Mouse (Mus musculus) duodenum, adult 2 months (tissue): ENCODE data around the gene Vcpkmt. TPM values are rescaled to one million over a fixed set of nuclear protein-coding genes. Genes with fewer than 3 reads are reported as not detected.

ENCODE experiments used
- polyA plus RNA-seq: library from polyadenylated mRNA; depleted of rRNA; stranded (reverse); fragments of >200 nt; gene quantifications from 2 replicates; pipeline ENCODE4 v1.2.3, GENCODE M21; 2012; ENCODE audit warnings: low replicate concordance; rRNA removed

Gene Vcpkmt
- polyA plus RNA-seq: 7.3 and 7.5 TPM in 2 replicates

DNA sequence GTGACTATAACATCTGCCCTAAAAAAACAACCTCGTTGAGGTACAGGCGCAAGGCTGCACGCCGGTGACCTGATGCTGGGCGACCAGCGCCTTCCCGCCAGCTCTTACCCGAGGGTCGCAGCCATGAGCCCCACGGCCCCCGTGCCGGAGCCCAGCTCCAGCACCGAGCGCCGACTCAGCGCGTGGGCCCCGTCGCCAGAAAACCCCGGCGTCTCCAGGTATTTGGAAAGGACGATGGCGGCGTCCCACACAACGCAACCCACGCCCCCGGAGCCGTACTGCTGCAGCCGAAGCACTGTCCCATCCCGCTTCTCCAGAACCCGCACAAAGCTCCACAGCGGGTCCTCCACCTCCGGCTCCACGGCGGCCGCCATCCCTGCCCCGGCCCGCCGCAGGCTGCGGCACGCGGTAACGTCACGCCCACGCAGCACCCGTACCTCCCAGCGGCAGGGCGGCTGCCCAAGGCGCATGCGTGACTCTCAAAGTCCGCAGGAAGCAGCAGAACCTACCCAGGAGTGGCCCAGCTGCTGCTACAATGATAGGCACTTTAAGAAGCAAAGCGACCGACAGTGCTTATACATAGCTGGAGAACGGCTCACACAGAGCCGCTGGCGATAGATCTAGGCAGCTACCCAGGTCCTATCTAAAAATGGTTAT, at the start of gene Vcpkmt:
Gene Vcpkmt, minus strand, starts transcription at position 416 of the 657 bp plus-strand sequence.

Other genes with a start within 250 kb of the Vcpkmt start
- 0.27 and 0.35 TPM in 2 replicates for gene Nemf, start 225.9 kb downstream of the Vcpkmt start, polyA plus RNA-seq
- gene Arf6, start 210.9 kb downstream of the Vcpkmt start, polyA plus RNA-seq: 212 and 660 TPM in 2 replicates
- gene Gm9887, start 210.6 kb downstream of the Vcpkmt start, polyA plus RNA-seq: 3.3 and 5.5 TPM in 2 replicates
- 5.8 and 6.3 TPM in 2 replicates for gene Sos2, start 98.8 kb upstream of the Vcpkmt start, polyA plus RNA-seq
- 4.1 and 11.2 TPM in 2 replicates for gene L2hgdh, start 141.8 kb upstream of the Vcpkmt start, polyA plus RNA-seq
- gene Atp5s, start 141.9 kb upstream of the Vcpkmt start, polyA plus RNA-seq: 7.3 and 9.8 TPM in 2 replicates
- gene Cdkl1, start 208.2 kb upstream of the Vcpkmt start, polyA plus RNA-seq: 0.20 TPM in 1 of 2 replicates, not detected in the other